Mouse (Mus musculus) liver, embryonic 14.5 days (tissue): ENCODE results near the gene Gm49405.

Source experiments
- CTCF ChIP-seq: IDR thresholded peaks from 2 replicates; pipeline ENCODE4 v1.5.1; 2016; ENCODE audit warnings: antibody characterized with exemption, low read depth, control low read depth
- EP300 ChIP-seq: IDR thresholded peaks from 2 replicates; pipeline ENCODE4 v1.6.1; 2016; ENCODE audit warnings: antibody characterized with exemption, low read depth

DNA sequence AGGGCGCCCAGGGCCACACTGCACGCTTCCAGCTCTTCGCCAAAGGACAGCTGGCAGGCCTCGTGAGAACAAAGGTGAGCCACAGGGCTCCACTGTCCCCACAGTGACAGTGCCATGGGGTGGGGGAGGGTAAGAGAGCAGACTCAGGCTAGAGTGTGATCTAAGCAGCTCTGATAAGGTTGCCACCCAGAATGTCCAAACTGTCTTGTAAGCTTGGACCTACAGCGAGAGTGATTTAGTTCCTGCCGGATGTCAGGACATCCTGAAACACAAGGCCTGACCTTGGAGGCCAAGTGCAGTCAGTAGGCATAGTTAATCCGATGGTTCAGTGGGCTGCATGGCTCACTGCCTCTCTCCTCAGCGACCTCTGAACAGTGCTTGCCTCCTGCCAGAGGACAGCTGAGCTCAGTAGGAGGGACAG lies 15.2 kb upstream of the Gm49405 start:
- TF ChIP-seq CTCF (no peak), EP300 (no peak)
